Mouse (Mus musculus) midbrain, embryonic 16.5 days (tissue): ENCODE data around the gene Lefty2. TPM values are rescaled to one million over a fixed set of nuclear protein-coding genes. Genes with fewer than 3 reads are reported as not detected.

Source experiments
- ATAC-seq: fragments of 200-750 bp; cut with Nextera tagmentation; 2 replicates; pipeline ENCODE4 v1.8.0; 2017; ENCODE audit warnings: moderate TSS enrichment
- H3K27ac ChIP-seq: fragments of 300-500 bp; sonication (generic); 2 replicates; pipeline ENCODE4 v1.5.1; 2014; ENCODE audit warnings: mild to moderate bottlenecking, low read length, mixed read lengths
- H3K27me3 ChIP-seq: fragments of 300-500 bp; sonication (generic); 2 replicates; pipeline ENCODE4 v1.6.1; 2014; ENCODE audit warnings: low read depth, low read length, mixed read lengths; ENCODE audit not compliant: control insufficient read depth, insufficient read depth
- H3K36me3 ChIP-seq: fragments of 300-500 bp; sonication (generic); 2 replicates; pipeline ENCODE4 v1.6.1; 2014; ENCODE audit warnings: mild to moderate bottlenecking, low read length, moderate library complexity, mixed read lengths; ENCODE audit not compliant: control insufficient read depth, insufficient read depth
- H3K4me1 ChIP-seq: fragments of 300-500 bp; sonication (generic); 2 replicates; pipeline ENCODE4 v1.6.1; 2014; ENCODE audit warnings: mild to moderate bottlenecking, low read length, mixed read lengths; ENCODE audit not compliant: control insufficient read depth, insufficient read depth
- H3K4me2 ChIP-seq: fragments of 300-500 bp; sonication (generic); 2 replicates; pipeline ENCODE4 v1.6.1; 2014; ENCODE audit warnings: mild to moderate bottlenecking, low read length, mixed read lengths
- H3K4me3 ChIP-seq: fragments of 300-500 bp; sonication (generic); 2 replicates; pipeline ENCODE4 v1.5.1; 2014; ENCODE audit warnings: low read depth, mild to moderate bottlenecking, low read length, moderate library complexity, mixed read lengths
- H3K9ac ChIP-seq: fragments of 300-500 bp; sonication (generic); 2 replicates; pipeline ENCODE4 v1.6.1; 2014; ENCODE audit warnings: low read depth, low read length, mixed read lengths
- H3K9me3 ChIP-seq: fragments of 300-500 bp; sonication (generic); replicated peaks from 2 replicates; pipeline ENCODE4 v1.6.1; 2014; ENCODE audit warnings: mild to moderate bottlenecking, low read length, mixed read lengths; ENCODE audit not compliant: control insufficient read depth, poor library complexity, severe bottlenecking
- WGBS: fragments of 180-500 bp; shearing (Covaris S2); extraction: QIAGEN DNeasy Blood & Tissue Kit; methylation state at CpG from one replicate; pipeline ENCODE4 v1.1.7; 2014; 5-methylcytosine and 5-hydroxymethylcytosine counted together
- polyA plus RNA-seq: library from polyadenylated mRNA; unstranded; fragments of >200 nt; fragmentation: Nextera tagmentation; extraction: Ambion mirVana; gene quantifications from 2 replicates; pipeline ENCODE4 v1.2.1, GENCODE M21; 2015

The Lefty2 gene
- polyA plus RNA-seq, 1 experiment from 2014 or later, result 5.0 TPM

DNA sequence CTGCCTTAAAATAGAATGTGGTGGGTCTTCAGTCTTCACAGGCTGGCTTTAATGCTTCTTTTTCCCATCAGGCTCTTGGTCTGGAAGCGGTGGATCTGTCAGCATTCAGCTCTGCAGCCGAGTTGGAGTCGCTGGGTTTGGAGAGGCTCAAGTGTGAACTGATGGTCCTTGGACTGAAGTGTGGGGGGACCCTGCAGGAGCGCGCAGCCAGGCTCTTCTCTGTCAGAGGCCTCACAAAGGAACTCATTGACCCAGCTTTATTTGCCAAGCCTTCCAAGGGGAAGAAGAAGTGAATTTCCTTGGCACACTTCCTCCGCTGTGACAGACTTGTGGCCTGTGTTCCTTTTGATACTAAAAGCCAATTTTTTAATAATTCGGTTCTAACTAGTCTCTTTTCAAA is 26.9 kb upstream of the Lefty2 start:
- 94% methylated on average over 7 of the region's 7 CpGs for WGBS
- no peak for ATAC-seq
- no peaks in the 10 kb centered on the region for H3K27me3 ChIP-seq
- no peak overlapping the region for H3K9ac ChIP-seq
- peaks cover 20% of the 10 kb centered on the region for H3K36me3 ChIP-seq
- H3K4me2 ChIP-seq, result no peak overlapping the region
- H3K4me1 ChIP-seq, result no peaks in the 10 kb centered on the region
- H3K4me3 ChIP-seq, result no peak overlapping the region
- no peak overlapping the region for H3K27ac ChIP-seq
- H3K9me3 ChIP-seq, result no peaks in the 10 kb centered on the region

DNA sequence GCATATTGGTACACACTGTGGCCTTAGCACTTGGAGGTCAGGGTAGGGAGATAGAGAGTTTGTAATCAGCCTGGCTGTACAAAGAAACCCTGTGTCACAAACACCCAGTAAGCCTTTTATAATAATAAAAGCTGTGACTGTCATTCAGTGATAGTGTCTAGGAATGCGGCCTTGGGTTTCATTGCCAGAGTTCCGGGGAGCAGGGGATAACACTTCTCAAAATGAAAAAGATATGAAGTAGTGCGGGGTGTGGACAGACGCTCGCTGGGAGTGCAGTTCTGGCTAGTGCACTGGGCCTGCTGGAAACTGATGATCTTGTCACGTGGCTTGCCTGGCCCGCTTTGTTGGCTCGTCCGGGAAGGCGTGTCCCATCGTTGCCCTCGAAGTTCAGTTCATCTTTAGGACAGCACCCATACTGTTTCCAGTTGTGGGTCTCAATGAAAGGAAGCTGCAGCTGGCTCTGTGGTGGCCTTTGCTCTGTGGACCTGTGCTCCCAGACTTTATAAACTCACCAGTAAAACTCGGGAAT is 22.7 kb upstream of the Lefty2 start:
- no peak for ATAC-seq
- H3K4me2 ChIP-seq, result no peak overlapping the region
- H3K36me3 ChIP-seq, result peaks cover 9% of the 10 kb centered on the region
- H3K4me3 ChIP-seq, result no peak overlapping the region
- no peaks in the 10 kb centered on the region for H3K9me3 ChIP-seq
- WGBS, result 75% methylated on average over 13 of the region's 13 CpGs
- no peak overlapping the region for H3K9ac ChIP-seq
- no peaks in the 10 kb centered on the region for H3K27me3 ChIP-seq
- no peaks in the 10 kb centered on the region for H3K4me1 ChIP-seq
- no peak overlapping the region for H3K27ac ChIP-seq

DNA sequence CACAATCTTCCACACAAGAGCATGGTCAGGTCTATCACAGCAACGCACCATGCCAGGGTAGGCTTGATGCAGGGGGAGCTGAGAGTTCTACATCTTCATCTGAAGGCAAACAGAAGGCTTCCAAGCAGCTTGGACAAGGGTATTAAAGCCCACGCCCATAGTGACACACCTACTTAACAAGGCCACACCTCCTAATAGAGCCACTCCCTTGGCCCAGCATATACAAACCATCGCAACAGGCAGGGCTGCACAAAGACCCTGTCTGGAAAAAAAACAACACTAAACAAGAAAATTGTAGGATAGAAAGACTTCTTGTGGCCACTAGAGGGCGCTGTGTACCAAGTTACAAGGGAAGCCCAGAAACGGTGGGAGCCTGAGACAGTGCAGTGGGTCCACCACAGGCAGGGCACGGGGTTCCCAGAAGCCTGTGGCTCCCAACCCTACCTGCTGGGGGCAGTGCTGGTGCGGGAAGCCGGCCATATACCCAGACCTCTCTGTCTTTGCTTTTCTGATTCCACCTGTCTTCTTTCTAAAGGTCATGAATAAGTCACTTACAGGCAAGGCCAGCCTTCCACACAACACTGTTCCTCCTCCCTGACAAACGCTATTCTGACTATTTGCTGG is 18.9 kb upstream of the Lefty2 start:
- Histone ChIP-seq H3K9ac (no peak overlapping the region), H3K4me2 (no peak overlapping the region), H3K27ac (no peak overlapping the region), H3K27me3 (no peaks in the 10 kb centered on the region), H3K36me3 (no peaks in the 10 kb centered on the region), H3K4me3 (no peak overlapping the region), H3K9me3 (no peaks in the 10 kb centered on the region), H3K4me1 (no peaks in the 10 kb centered on the region)
- ATAC-seq, result no peak
- whole genome bisulfite sequencing, result 19% methylated on average over 9 of the region's 9 CpGs

DNA sequence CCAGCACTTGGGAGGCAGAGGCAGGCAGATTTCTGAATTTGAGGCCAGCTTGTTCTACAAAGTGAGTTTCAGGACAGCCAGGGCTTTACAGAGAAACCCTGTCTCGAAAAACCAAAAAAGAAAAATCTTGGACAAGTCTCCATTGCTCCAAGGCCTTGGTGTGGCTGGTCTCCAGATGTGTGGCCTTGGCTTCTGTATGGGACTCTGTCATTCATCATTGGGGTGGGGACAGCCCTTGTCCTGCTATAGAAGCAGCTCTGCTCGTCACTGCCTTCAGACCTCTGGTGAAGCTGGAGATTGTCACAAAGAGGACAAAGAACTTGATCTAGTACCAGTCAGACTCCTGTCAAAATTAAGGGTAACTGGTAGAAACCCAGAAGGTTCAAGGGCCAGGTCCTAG is 18.3 kb upstream of the Lefty2 start:
- Histone ChIP-seq H3K4me1 (no peaks in the 10 kb centered on the region), H3K4me3 (no peak overlapping the region), H3K36me3 (no peaks in the 10 kb centered on the region), H3K4me2 (no peak overlapping the region), H3K27ac (no peak overlapping the region), H3K9me3 (no peaks in the 10 kb centered on the region), H3K27me3 (no peaks in the 10 kb centered on the region), H3K9ac (no peak overlapping the region)
- 88% methylated on average over 2 of the region's 2 CpGs for WGBS
- no peak for ATAC-seq

DNA sequence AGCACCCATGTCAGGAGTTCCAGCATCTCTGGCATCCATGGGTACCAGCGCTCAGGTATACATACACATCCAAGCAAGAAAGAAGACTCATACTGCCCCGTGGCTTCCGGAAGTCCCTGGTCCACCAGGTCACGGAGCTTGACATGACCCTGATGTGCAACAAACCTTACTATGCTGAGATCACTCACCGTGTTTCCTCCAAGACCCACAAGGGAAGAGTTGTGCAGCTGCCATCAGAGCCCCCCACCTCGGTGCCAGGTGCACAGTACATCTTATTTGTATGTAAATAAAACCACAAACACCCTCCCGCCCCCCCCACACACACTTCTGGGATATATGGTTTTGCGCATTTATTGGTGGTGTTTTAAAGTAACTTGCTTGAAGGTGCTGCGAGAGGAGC is 17.8 kb upstream of the Lefty2 start:
- no peak for ATAC-seq
- H3K27me3 ChIP-seq, result no peaks in the 10 kb centered on the region
- no peaks in the 10 kb centered on the region for H3K4me1 ChIP-seq
- no peaks in the 10 kb centered on the region for H3K36me3 ChIP-seq
- no peak overlapping the region for H3K9ac ChIP-seq
- WGBS, result 90% methylated on average over 9 of the region's 9 CpGs
- H3K4me3 ChIP-seq, result no peak overlapping the region
- no peak overlapping the region for H3K4me2 ChIP-seq
- H3K27ac ChIP-seq, result no peak overlapping the region
- H3K9me3 ChIP-seq, result no peaks in the 10 kb centered on the region

DNA sequence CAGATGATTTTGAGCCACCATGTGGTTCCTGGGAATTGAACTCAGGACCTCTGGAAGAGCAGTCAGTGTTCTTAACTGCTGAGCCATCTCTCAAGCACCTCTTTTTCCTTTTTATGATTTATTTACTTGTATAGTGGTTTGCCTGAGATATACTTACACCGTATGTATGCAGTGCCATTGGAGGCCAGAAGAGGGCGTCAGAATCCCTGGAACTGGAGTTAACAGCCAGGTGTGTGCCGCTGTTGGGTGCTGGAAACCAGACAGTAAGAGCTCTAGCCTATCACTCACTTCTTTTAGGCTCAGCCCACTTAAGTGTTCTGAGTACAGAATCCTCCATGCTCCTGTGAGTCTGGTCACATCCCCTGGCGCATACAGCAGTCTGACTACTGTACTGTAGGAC is 15.4 kb upstream of the Lefty2 start:
- Histone ChIP-seq H3K27me3 (no peaks in the 10 kb centered on the region), H3K4me2 (no peak overlapping the region), H3K4me1 (no peaks in the 10 kb centered on the region), H3K9me3 (no peaks in the 10 kb centered on the region), H3K9ac (no peak overlapping the region), H3K27ac (no peak overlapping the region), H3K36me3 (no peaks in the 10 kb centered on the region), H3K4me3 (no peak overlapping the region)
- WGBS, result 77% methylated on average over 4 of the region's 4 CpGs
- ATAC-seq, result no peak

DNA sequence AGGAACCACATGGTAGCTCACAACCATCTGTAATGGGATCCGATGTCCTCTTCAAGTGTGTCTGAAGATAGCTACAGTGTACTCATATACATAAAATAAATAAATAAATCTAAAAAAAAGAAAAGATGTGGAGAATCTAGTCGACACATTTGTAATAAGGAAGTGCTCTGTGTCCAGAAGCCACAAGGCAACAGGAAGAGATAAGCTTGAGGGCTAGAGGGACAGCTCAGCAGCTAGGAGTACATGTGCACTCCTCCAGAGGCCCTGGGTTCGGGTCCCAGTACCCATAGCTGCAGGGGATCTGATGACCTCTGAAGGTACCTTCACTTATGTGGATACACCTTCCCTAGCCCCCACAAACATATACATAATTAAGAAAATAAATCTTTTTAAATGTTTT is 11.1 kb upstream of the Lefty2 start:
- Histone ChIP-seq H3K27me3 (no peaks in the 10 kb centered on the region), H3K27ac (no peak overlapping the region), H3K36me3 (no peaks in the 10 kb centered on the region), H3K9ac (no peak overlapping the region), H3K9me3 (no peaks in the 10 kb centered on the region), H3K4me3 (no peak overlapping the region), H3K4me1 (no peaks in the 10 kb centered on the region), H3K4me2 (no peak overlapping the region)
- no peak for ATAC-seq
- 80% methylated on average over 3 of the region's 3 CpGs for WGBS

DNA sequence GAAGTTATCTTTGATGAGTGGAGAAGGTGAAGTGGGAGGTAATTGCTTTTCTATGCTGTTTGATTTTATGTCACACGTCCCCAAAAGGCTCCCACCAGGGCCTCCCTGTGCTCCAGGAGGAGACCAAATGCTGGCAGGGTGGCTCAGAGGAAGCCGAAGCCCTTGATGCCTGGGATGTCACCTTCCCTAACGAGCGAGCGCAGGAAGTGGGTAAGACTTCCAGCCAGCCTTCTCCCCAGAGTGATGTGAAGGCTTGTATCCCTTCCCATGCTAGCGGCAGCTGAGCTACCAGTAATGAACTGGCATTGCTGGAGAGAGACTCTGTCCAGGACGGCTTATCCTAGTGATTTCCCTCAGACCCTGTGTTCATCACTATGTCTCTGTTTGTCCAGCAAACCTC is 9.2 kb upstream of the Lefty2 start:
- Histone ChIP-seq H3K36me3 (no peaks in the 10 kb centered on the region), H3K9me3 (no peaks in the 10 kb centered on the region), H3K27me3 (no peaks in the 10 kb centered on the region), H3K4me1 (no peaks in the 10 kb centered on the region; the same call in 1 of the 2 replicates), H3K27ac (no peak overlapping the region), H3K4me3 (no peak overlapping the region), H3K9ac (no peak overlapping the region), H3K4me2 (no peak overlapping the region)
- WGBS, result 41% methylated on average over 7 of the region's 7 CpGs
- no peak for ATAC-seq

DNA sequence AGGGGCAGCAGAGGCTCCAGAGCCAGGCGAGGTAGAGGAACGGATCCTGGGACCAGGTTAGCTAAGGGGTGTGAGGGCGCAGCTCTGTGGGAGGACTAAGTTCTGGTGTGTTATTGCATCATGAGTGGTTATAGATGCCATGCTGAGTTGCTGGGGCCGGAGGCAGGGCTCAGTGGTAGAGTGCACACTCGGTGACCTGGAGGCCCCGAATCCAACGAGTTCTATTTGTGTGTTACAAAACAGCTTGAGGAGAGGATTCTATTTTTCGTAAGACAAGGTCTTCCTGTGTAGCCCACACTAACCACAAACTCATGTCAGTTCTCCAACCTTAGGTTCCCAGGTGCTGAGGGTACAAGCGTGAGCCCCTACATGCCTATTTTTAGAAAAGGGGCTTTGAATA is 8.4 kb upstream of the Lefty2 start:
- H3K36me3 ChIP-seq, result no peaks in the 10 kb centered on the region
- H3K4me3 ChIP-seq, result no peak overlapping the region
- ATAC-seq, result no peak
- no peaks in the 10 kb centered on the region for H3K9me3 ChIP-seq
- H3K27me3 ChIP-seq, result no peaks in the 10 kb centered on the region
- no peak overlapping the region for H3K4me2 ChIP-seq
- H3K4me1 ChIP-seq, result no peaks in the 10 kb centered on the region; the same call in 1 of the 2 replicates
- 86% methylated on average over 9 of the region's 9 CpGs for WGBS
- no peak overlapping the region for H3K27ac ChIP-seq
- H3K9ac ChIP-seq, result no peak overlapping the region
